Mouse (Mus musculus) hindbrain, embryonic 12.5 days (tissue): ENCODE results near the gene Slc1a7. TPM values are rescaled to one million over a fixed set of nuclear protein-coding genes. Genes with fewer than 3 reads are reported as not detected.

Experiments used
- ATAC-seq: fragments of 200-750 bp; cut with Nextera tagmentation; 2 replicates; pipeline ENCODE4 v1.8.0; 2017; ENCODE audit warnings: moderate TSS enrichment; ENCODE audit not compliant: low FRiP score
- H3K27ac ChIP-seq: fragments of 300-500 bp; sonication (generic); 2 replicates; pipeline ENCODE4 v1.5.1; 2016; ENCODE audit warnings: mild to moderate bottlenecking
- H3K27me3 ChIP-seq: fragments of 300-500 bp; sonication (generic); 2 replicates; pipeline ENCODE4 v1.6.1; 2016; ENCODE audit warnings: mild to moderate bottlenecking
- H3K36me3 ChIP-seq: fragments of 300-500 bp; sonication (generic); 2 replicates; pipeline ENCODE4 v1.6.1; 2016; ENCODE audit warnings: mild to moderate bottlenecking
- H3K4me1 ChIP-seq: fragments of 300-500 bp; sonication (generic); 2 replicates; pipeline ENCODE4 v1.6.1; 2016
- H3K4me2 ChIP-seq: fragments of 300-500 bp; sonication (generic); replicated peaks from 2 replicates; pipeline ENCODE4 v1.6.1; 2016; ENCODE audit warnings: mild to moderate bottlenecking
- H3K4me3 ChIP-seq: fragments of 300-500 bp; sonication (generic); 2 replicates; pipeline ENCODE4 v1.5.1; 2016; ENCODE audit warnings: mild to moderate bottlenecking
- H3K9ac ChIP-seq: fragments of 300-500 bp; sonication (generic); 2 replicates; pipeline ENCODE4 v1.6.1; 2016; ENCODE audit warnings: mild to moderate bottlenecking, moderate library complexity
- H3K9me3 ChIP-seq: fragments of 300-500 bp; sonication (generic); replicated peaks from 2 replicates; pipeline ENCODE4 v1.6.1; 2016; ENCODE audit warnings: mild to moderate bottlenecking
- WGBS: fragments of 180-500 bp; shearing (Covaris S2); methylation state at CpG from one replicate; pipeline ENCODE4 v1.1.7; 2016; 5-methylcytosine and 5-hydroxymethylcytosine counted together
- polyA plus RNA-seq: library from polyadenylated mRNA; unstranded; fragments of >200 nt; fragmentation: Nextera tagmentation; extraction: Ambion mirVana; gene quantifications from 2 replicates; pipeline ENCODE4 v1.2.1, GENCODE M21; 2016

The Slc1a7 gene
- polyA plus RNA-seq, 1 experiment from 2014 or later: not detected

DNA sequence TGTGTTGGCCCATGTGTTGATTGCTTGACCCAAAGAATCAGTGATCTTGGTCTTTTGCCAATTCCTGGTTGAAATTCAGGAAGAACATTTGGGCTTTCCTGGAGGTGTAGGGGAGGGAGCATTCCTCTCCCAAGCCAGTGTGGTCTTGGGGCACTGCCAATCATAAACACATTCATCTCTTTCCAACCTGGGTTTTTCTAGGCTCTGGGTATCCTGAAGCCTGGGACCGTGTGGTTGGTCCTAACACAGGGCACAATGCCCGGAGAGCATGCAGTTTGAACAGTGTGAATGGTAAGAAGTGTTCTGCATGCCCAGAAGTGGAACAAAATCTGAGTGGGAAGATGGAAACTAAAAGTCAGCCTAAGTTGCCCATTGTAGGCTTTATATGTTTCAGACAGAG is 30.0 kb upstream of the Slc1a7 start:
- Histone ChIP-seq H3K4me2 (no peak overlapping the region), H3K4me1 (no peaks in the 10 kb centered on the region), H3K27me3 (no peaks in the 10 kb centered on the region), H3K9ac (no peak overlapping the region), H3K9me3 (no peaks in the 10 kb centered on the region), H3K36me3 (no peaks in the 10 kb centered on the region), H3K4me3 (no peak overlapping the region), H3K27ac (no peak overlapping the region)
- no peak for ATAC-seq
- WGBS: 79% methylated on average over 2 of the region's 2 CpGs

DNA sequence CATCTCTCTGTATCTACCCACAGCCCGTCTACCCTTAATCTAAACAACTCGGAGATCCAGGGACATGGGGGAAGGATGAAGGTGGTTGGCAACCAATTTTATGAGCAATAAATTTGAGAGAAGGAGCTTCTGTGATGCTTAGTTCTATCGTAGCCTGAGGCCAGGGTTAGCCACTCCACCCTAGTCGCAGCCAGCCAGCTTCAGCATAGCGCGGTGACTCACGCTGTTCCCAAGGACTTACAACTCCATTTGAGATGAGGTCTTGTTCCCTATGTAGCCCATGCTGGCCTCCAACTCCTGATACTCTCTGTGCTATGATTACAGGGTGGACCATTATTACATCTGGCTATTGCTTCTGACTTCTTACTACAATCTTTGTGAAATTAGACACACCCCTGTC is 25.4 kb upstream of the Slc1a7 start:
- H3K27ac ChIP-seq: no peak overlapping the region
- no peak overlapping the region for H3K9ac ChIP-seq
- H3K4me2 ChIP-seq: no peak overlapping the region
- H3K36me3 ChIP-seq: no peaks in the 10 kb centered on the region
- H3K27me3 ChIP-seq: no peaks in the 10 kb centered on the region
- ATAC-seq: no peak
- no peaks in the 10 kb centered on the region for H3K4me1 ChIP-seq
- 90% methylated on average over 7 of the region's 7 CpGs for WGBS
- no peaks in the 10 kb centered on the region for H3K9me3 ChIP-seq
- H3K4me3 ChIP-seq: no peak overlapping the region

DNA sequence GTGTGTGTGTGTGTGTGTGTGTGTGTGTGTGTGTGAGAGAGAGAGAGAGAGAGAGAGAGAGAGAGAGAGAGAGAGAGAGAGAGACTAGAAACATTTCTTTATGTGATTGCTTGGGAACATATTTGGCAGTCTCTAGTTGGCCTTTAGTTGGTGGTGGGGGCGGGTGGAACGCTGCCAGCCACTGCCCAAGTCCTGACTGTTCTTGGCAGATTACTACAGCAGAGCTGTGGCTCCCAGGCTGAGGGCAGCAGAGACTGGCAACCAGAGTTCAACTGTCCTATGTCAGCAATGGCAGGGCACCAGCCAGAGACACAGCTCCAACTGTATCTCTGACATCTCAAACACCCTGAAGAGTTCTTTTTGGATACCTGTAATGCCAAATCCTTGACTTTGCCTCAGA is 24.0 kb upstream of the Slc1a7 start:
- Histone ChIP-seq H3K36me3 (no peaks in the 10 kb centered on the region), H3K4me2 (no peak overlapping the region), H3K27ac (no peak overlapping the region), H3K4me3 (no peak overlapping the region), H3K4me1 (no peaks in the 10 kb centered on the region), H3K27me3 (no peaks in the 10 kb centered on the region), H3K9ac (no peak overlapping the region), H3K9me3 (no peaks in the 10 kb centered on the region)
- 91% methylated on average over 2 of the region's 2 CpGs for WGBS
- no peak for ATAC-seq

DNA sequence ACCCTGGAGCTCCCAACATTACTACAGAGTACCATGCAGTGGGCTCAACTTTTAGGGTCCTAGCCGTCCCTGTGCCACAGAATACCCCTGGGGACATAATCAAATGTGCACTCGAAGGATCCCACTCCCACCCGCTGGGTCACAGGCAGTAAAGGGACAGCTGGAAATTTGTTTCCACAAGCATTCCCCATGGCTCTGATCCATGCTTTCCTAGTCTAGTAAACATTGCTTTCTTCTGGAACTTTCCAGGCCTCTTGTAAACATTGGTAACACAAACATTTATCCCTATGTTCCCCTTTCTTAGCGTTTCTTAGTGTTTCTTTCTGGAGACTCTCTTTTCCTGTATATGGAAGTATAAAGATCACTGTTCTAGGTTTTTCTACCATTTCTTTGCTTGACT is 18.2 kb upstream of the Slc1a7 start:
- WGBS: 81% methylated on average over 4 of the region's 4 CpGs
- Histone ChIP-seq H3K36me3 (no peaks in the 10 kb centered on the region), H3K9ac (no peak overlapping the region), H3K4me1 (0 out of 2 replicates have a peak, but pooled peaks cover 3% of the 10 kb centered on the region), H3K4me2 (no peak overlapping the region), H3K4me3 (no peak overlapping the region), H3K27me3 (0 out of 2 replicates have a peak, but pooled peaks cover 3% of the 10 kb centered on the region), H3K9me3 (no peaks in the 10 kb centered on the region), H3K27ac (no peak overlapping the region)
- ATAC-seq: no peak

DNA sequence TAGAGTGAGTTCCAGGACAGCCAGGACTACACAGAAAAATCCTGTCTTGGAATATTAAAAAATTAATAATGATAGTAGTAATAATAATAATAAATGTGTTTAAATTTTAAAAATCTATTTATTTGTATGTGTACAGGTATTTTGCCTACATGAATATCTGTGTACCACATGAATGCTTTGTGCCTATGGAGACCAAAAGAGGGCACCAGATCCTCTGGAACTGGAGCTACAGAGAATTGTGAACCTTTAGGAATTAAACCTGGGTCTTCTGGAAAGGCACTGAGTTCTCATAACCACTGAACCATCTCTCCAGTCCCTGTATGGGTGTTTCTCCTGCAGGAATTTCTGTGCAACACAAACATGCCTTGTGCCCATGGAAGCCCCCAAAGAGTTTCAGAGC is 15.3 kb upstream of the Slc1a7 start:
- Histone ChIP-seq H3K9me3 (no peaks in the 10 kb centered on the region), H3K27me3 (0 out of 2 replicates have a peak, but pooled peaks cover 3% of the 10 kb centered on the region), H3K36me3 (no peaks in the 10 kb centered on the region), H3K27ac (no peak overlapping the region), H3K4me3 (no peak overlapping the region), H3K4me2 (no peak overlapping the region), H3K9ac (no peak overlapping the region), H3K4me1 (0 out of 2 replicates have a peak, but pooled peaks cover 3% of the 10 kb centered on the region)
- ATAC-seq: no peak

DNA sequence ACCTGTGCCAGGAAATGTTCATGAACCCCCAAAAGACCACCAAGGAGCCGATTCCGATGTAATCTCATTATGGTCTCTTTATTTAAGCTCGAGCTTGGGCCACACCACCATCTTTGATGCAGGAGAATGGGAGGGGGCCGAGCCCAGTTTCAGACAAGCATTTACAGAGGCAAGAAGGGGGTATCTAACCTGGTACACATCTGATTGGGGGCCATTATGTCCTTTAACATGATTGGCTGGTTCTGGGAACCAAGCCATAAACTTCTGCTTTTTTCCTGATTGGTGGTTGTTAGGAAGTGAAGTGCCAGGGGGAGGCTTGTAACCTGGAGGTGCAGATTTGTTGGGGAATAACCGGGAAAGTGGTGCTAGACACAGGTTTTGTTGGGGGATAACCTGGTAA is 12.4 kb upstream of the Slc1a7 start:
- no peak for ATAC-seq
- WGBS: 76% methylated on average over 5 of the region's 5 CpGs
- H3K4me3 ChIP-seq: no peak overlapping the region

DNA sequence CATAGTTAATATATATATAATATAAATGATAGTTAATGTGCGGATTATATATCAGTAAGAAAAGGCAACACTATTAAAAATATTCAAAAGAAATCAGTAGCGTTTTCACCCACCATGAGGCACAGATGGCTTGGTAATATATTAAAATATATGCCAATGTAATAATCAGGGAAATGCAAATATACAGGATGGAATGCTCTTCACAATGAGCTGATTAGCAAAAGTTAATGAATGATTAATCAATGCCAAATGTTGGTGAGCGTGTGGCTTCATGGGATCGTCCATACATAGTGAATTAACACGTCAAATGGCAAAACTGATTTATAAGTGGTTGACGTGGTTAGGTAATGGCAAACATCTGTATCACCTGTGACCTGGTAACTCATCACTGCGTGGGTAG is 9.6 kb upstream of the Slc1a7 start:
- H3K9ac ChIP-seq: no peak overlapping the region
- 59% methylated on average over 7 of the region's 7 CpGs for WGBS
- H3K9me3 ChIP-seq: no peaks in the 10 kb centered on the region
- H3K4me3 ChIP-seq: no peak overlapping the region
- H3K4me2 ChIP-seq: no peak overlapping the region
- no peak overlapping the region for H3K27ac ChIP-seq
- peaks cover 15% of the 10 kb centered on the region for H3K4me1 ChIP-seq
- H3K36me3 ChIP-seq: no peaks in the 10 kb centered on the region
- H3K27me3 ChIP-seq: no peaks in the 10 kb centered on the region
- no peak for ATAC-seq

More for the DNA sequence above, 12.4 kb upstream of the Slc1a7 start:
- H3K9ac ChIP-seq: no peak overlapping the region
- no peaks in the 10 kb centered on the region for H3K27me3 ChIP-seq
- H3K4me1 ChIP-seq: 0 out of 2 replicates have a peak, but pooled peaks cover 3% of the 10 kb centered on the region
- no peak overlapping the region for H3K4me2 ChIP-seq
- H3K36me3 ChIP-seq: no peaks in the 10 kb centered on the region
- no peaks in the 10 kb centered on the region for H3K9me3 ChIP-seq
- H3K27ac ChIP-seq: no peak overlapping the region

DNA sequence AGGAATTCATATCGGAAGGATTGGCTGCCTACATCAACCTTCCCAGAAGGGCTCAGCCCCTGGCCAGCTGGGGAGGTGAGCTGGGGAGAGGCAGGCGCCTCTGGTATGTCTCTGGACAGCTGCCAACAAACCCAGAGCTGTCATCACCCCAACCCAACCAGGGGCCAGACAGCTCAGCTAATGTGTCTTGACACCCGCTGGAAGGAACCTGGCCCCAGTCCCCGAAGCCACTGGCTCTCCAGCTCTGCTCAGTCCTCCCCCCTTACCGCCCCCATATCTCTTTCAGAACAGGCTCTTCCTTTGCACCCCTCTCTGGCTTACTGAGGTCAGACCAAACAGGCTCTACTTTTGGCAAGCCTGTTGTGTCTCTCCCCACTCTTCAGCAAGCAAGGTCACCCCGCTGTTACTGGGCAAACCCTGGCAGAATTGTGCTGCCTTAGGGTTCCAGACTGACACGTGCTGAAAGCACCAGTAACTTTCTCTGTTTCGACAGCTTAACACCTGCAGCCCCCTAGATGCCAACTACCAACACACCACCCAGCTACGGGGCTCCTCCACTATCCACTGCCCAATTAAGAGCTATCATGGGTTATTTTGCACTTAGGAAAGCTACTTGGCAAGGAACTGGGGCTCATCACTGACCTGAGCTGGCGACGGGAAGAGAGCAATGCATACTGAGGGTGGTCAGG is 5.9 kb upstream of the Slc1a7 start:
- no peak for ATAC-seq
- 74% methylated on average over 11 of the region's 11 CpGs for WGBS

DNA sequence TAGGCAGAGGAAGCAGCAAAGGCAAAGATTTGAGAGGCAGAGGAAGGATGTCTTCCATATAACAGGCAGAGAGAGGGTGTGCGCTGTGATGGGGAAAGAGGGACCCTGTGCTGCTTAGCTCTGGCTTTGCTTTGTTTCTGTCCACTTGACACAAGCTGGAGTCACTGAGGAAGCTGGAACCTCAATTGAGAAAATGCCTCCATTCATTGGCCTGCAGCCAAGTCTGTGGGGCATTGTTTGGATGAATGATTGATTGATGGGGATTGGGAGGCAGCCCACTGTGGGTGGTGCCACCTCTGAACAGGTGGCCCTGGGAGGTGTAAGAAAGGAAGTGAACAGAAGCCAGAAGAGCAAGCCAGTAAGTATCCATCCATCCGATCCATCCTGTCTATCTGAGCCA is 5.3 kb upstream of the Slc1a7 start:
- Histone ChIP-seq H3K27ac (no peak overlapping the region), H3K4me1 (peaks cover 12% of the 10 kb centered on the region), H3K4me2 (no peak overlapping the region), H3K27me3 (no peaks in the 10 kb centered on the region), H3K9ac (no peak overlapping the region), H3K36me3 (no peaks in the 10 kb centered on the region), H3K4me3 (no peak overlapping the region), H3K9me3 (no peaks in the 10 kb centered on the region)
- 89% methylated on average over 2 of the region's 2 CpGs for WGBS
- no peak for ATAC-seq

More for the DNA sequence above, 5.9 kb upstream of the Slc1a7 start:
- Histone ChIP-seq H3K9me3 (no peaks in the 10 kb centered on the region), H3K4me1 (peaks cover 12% of the 10 kb centered on the region), H3K9ac (no peak overlapping the region), H3K27me3 (no peaks in the 10 kb centered on the region), H3K36me3 (no peaks in the 10 kb centered on the region), H3K27ac (no peak overlapping the region), H3K4me3 (no peak overlapping the region), H3K4me2 (no peak overlapping the region)

DNA sequence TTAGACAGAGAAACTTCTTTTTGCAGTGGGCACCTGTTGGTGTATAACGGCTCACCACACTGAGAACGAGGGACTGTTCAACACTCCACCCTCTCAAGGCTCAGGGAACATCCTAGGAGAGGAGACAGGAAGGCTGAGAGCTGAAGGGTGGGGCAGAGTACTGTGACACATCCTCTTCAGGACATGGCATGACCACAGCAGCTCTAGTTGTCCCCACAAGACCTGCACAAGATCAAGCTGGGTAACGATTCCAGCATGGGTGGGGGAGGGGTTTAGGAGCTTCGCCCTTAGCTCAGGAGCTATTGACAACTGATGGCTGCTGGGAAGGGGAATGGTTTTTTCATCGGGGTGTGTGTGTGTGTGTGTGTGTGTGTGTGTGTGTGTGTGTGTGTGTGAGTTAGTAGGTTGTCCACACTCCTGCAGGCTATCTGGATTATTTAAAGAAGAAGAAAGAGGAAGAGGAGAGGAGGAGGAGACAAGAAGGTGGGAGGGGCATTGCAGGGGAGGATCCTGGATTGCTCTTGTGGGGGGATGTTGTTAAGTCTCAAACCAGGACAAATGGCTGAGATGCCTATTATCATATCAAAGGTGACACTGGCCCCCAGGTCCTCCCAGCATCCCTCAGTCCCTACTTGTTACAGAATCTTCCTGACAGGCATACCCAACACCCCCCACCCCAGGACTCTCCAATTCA is 1.6 kb upstream of the Slc1a7 start:
- no peak overlapping the region for H3K4me2 ChIP-seq
- 65% methylated on average over 5 of the region's 5 CpGs for WGBS
- no peak for ATAC-seq
- peaks cover 10% of the 10 kb centered on the region for H3K4me1 ChIP-seq
- H3K27me3 ChIP-seq: no peaks in the 10 kb centered on the region
- no peak overlapping the region for H3K27ac ChIP-seq
- no peak overlapping the region for H3K4me3 ChIP-seq
- no peaks in the 10 kb centered on the region for H3K9me3 ChIP-seq
- no peak overlapping the region for H3K9ac ChIP-seq
- no peaks in the 10 kb centered on the region for H3K36me3 ChIP-seq

DNA sequence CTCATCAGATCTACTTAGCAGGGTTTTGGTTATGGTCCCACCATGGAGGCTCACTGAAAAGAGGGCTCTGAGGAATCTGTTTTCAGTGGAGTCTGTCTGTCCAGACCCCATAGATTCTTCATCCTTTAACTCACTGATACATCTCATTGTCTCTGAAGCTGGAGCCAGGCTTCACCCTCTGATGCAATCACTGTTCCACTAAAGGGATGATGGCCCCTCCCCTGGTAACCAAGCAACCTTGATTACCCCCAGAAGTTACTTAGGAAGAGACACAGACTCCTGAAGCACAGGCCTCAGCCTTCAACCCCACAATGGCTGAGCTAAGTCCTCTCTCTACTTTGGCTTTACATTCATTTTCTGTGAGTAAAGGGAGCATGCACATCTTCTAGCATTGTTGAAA is 1.6 kb downstream of the Slc1a7 start:
- H3K9me3 ChIP-seq: no peaks in the 10 kb centered on the region
- no peaks in the 10 kb centered on the region for H3K4me1 ChIP-seq
- no peak overlapping the region for H3K4me2 ChIP-seq
- no peak for ATAC-seq
- no peak overlapping the region for H3K27ac ChIP-seq
- no peak overlapping the region for H3K4me3 ChIP-seq
- no peaks in the 10 kb centered on the region for H3K36me3 ChIP-seq
- no peak overlapping the region for H3K9ac ChIP-seq
- H3K27me3 ChIP-seq: no peaks in the 10 kb centered on the region

DNA sequence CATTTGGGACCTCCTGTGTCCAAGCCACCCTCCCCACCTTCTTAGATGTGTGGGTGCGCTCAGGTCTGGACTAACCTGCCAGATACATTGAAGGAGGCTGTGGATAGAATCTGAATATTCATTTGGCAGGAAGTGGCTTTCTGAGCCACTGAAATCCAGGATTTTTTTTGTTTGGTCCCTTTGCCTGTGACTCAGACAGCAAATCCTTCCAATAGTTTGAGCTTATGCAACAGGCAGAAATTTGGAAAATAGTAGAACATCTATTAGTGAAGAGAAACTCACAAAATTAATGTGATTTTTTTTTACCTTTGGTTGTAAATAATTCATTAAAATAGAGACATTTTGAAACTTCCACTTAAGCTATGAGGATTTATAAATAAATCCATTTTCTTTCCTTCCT is 3.0 kb downstream of the Slc1a7 start:
- H3K36me3 ChIP-seq: no peaks in the 10 kb centered on the region
- H3K9ac ChIP-seq: no peak overlapping the region
- ATAC-seq: no peak
- H3K4me3 ChIP-seq: no peak overlapping the region
- no peaks in the 10 kb centered on the region for H3K9me3 ChIP-seq
- no peaks in the 10 kb centered on the region for H3K4me1 ChIP-seq
- WGBS: 79% methylated on average over 1 of the region's 1 CpGs
- H3K27me3 ChIP-seq: no peaks in the 10 kb centered on the region
- H3K27ac ChIP-seq: no peak overlapping the region
- H3K4me2 ChIP-seq: no peak overlapping the region

DNA sequence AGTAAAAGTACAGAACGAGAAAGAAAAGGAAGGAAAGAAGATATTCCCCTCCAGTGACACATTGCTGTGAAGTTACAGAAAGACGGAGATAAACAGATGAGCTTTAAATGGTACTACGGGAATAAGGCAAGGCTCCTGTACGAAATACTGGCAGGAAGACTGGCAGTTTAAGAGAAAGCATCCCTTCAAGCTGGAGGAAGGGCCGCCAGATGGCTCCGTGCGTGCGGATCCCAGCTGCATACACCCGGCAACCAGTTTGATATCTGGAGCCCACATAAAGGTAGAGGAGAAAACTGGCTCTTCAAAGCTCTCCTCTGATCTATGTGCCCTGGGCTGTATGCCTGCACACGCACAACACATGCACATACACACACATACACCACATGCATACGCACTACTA is 6.4 kb downstream of the Slc1a7 start:
- 73% methylated on average over 11 of the region's 11 CpGs for WGBS
- no peak overlapping the region for H3K4me3 ChIP-seq
- H3K27ac ChIP-seq: no peak overlapping the region
- H3K9me3 ChIP-seq: no peaks in the 10 kb centered on the region
- H3K36me3 ChIP-seq: no peaks in the 10 kb centered on the region
- no peak for ATAC-seq
- no peaks in the 10 kb centered on the region for H3K27me3 ChIP-seq
- no peak overlapping the region for H3K4me2 ChIP-seq
- H3K4me1 ChIP-seq: no peaks in the 10 kb centered on the region
- H3K9ac ChIP-seq: no peak overlapping the region
